Mouse (Mus musculus): ENCODE measurements around the gene Cfl1. TPM values are rescaled to one million over a fixed set of nuclear protein-coding genes. Genes with fewer than 3 reads are reported as not detected.

Cfl1 gene
- 2,274 and 2,378 TPM in 2 replicates for polyA plus RNA-seq (2015; fragmentation: Nextera tagmentation; extraction: Ambion mirVana)

- peak within 1 kb of the TSS; percentile 99 for H3K27ac ChIP-seq (ENCODE audit: low read length)
- under 1% methylated on average over 62 of the region's 62 CpGs for WGBS
- ATAC-seq = peak; percentile 49
- peaks cover 32% of the 10 kb centered on the region for H3K4me1 ChIP-seq (ENCODE audit: control insufficient read depth, insufficient read depth, low read length)
- H3K9ac ChIP-seq (ENCODE audit: low read depth, low read length) = peak within 1 kb of the TSS; percentile 97
- H3K4me3 ChIP-seq (ENCODE audit: low read length) = peak within 1 kb of the TSS; percentile 98
- H3K9me3 ChIP-seq (ENCODE audit: control insufficient read depth, low read length) = no peaks in the 10 kb centered on the region
- no peaks in the 10 kb centered on the region for H3K27me3 ChIP-seq (replicated peaks; ENCODE audit: control insufficient read depth, insufficient read depth, low read length)
- H3K36me3 ChIP-seq (ENCODE audit: control insufficient read depth, insufficient read depth, low read length) = peaks cover 19% of the 10 kb centered on the region
- H3K4me2 ChIP-seq (ENCODE audit: low read depth, low read length) = peak within 1 kb of the TSS; percentile 93
Measured at GRCm38 (mm10) chr19:5490313-5490897, at the start of gene Cfl1. TSS of gene Cfl1 (plus strand) at chr19:5490455.

- Histone ChIP-seq H3K27me3 (replicated peaks; ENCODE audit: control insufficient read depth, insufficient read depth, low read length) (peaks cover 18% of the 10 kb centered on the region), H3K4me3 (ENCODE audit: low read length) (no peak overlapping the region), H3K36me3 (ENCODE audit: control insufficient read depth, insufficient read depth, low read length) (no peaks in the 10 kb centered on the region), H3K9me3 (ENCODE audit: control insufficient read depth, low read length) (no peaks in the 10 kb centered on the region), H3K4me2 (ENCODE audit: low read depth, low read length) (no peak overlapping the region), H3K4me1 (ENCODE audit: control insufficient read depth, insufficient read depth, low read length) (peaks cover 10% of the 10 kb centered on the region; the same call in 1 of the 2 replicates), H3K9ac (ENCODE audit: low read depth, low read length) (no peak overlapping the region), H3K27ac (ENCODE audit: low read length) (no peak overlapping the region)
- no peak for ATAC-seq
- WGBS = 62% methylated on average over 9 of the region's 9 CpGs
Measured at GRCm38 (mm10) chr19:5444371-5444908, 45.8 kb upstream of the Cfl1 start.

GRCm38 (mm10) chr19:5444954-5445353 is 45.3 kb upstream of the Cfl1 start:
- no peak for ATAC-seq
- H3K36me3 ChIP-seq (ENCODE audit: control insufficient read depth, insufficient read depth, low read length) = no peaks in the 10 kb centered on the region
- no peak overlapping the region for H3K4me2 ChIP-seq (ENCODE audit: low read depth, low read length)
- H3K4me1 ChIP-seq (ENCODE audit: control insufficient read depth, insufficient read depth, low read length) = peaks cover 10% of the 10 kb centered on the region; the same call in 1 of the 2 replicates
- H3K27ac ChIP-seq (ENCODE audit: low read length) = no peak overlapping the region
- no peak overlapping the region for H3K4me3 ChIP-seq (ENCODE audit: low read length)
- 24% methylated on average over 7 of the region's 7 CpGs for WGBS
- peaks cover 23% of the 10 kb centered on the region for H3K27me3 ChIP-seq (replicated peaks; ENCODE audit: control insufficient read depth, insufficient read depth, low read length)
- H3K9me3 ChIP-seq (ENCODE audit: control insufficient read depth, low read length) = no peaks in the 10 kb centered on the region
- no peak overlapping the region for H3K9ac ChIP-seq (ENCODE audit: low read depth, low read length)

- no peak overlapping the region for H3K27ac ChIP-seq (ENCODE audit: low read length)
- no peak for ATAC-seq
- no peak overlapping the region for H3K4me2 ChIP-seq (ENCODE audit: low read depth, low read length)
- H3K4me3 ChIP-seq (ENCODE audit: low read length) = no peak overlapping the region
- H3K36me3 ChIP-seq (ENCODE audit: control insufficient read depth, insufficient read depth, low read length) = no peaks in the 10 kb centered on the region
- H3K27me3 ChIP-seq (replicated peaks; ENCODE audit: control insufficient read depth, insufficient read depth, low read length) = peaks cover 28% of the 10 kb centered on the region
- H3K9me3 ChIP-seq (ENCODE audit: control insufficient read depth, low read length) = no peaks in the 10 kb centered on the region
- 86% methylated on average over 5 of the region's 5 CpGs for WGBS
- H3K9ac ChIP-seq (ENCODE audit: low read depth, low read length) = no peak overlapping the region
- peaks cover 10% of the 10 kb centered on the region; the same call in 1 of the 2 replicates for H3K4me1 ChIP-seq (ENCODE audit: control insufficient read depth, insufficient read depth, low read length)
Measured at GRCm38 (mm10) chr19:5445747-5446146, 44.5 kb upstream of the Cfl1 start.

GRCm38 (mm10) chr19:5447515-5448353 is 42.5 kb upstream of the Cfl1 start, which contains the start of gene Fosl1:
TSS of gene Fosl1 (plus strand) at chr19:5447547.
- Histone ChIP-seq H3K27ac (ENCODE audit: low read length) (no peak within 1 kb of the TSS), H3K9ac (ENCODE audit: low read depth, low read length) (peak within 1 kb of the TSS; percentile 57), H3K4me1 (ENCODE audit: control insufficient read depth, insufficient read depth, low read length) (peaks cover 10% of the 10 kb centered on the region; the same call in 1 of the 2 replicates), H3K4me2 (ENCODE audit: low read depth, low read length) (peak within 1 kb of the TSS; percentile 98), H3K4me3 (ENCODE audit: low read length) (peak within 1 kb of the TSS; percentile 62), H3K36me3 (ENCODE audit: control insufficient read depth, insufficient read depth, low read length) (no peaks in the 10 kb centered on the region), H3K27me3 (replicated peaks; ENCODE audit: control insufficient read depth, insufficient read depth, low read length) (peaks cover 28% of the 10 kb centered on the region), H3K9me3 (ENCODE audit: control insufficient read depth, low read length) (no peaks in the 10 kb centered on the region)
- ATAC-seq = peak; percentile 78
- under 1% methylated on average over 70 of the region's 70 CpGs for WGBS

- Histone ChIP-seq H3K4me2 (ENCODE audit: low read depth, low read length) (peak overlapping the region; percentile 98), H3K9me3 (ENCODE audit: control insufficient read depth, low read length) (no peaks in the 10 kb centered on the region), H3K4me3 (ENCODE audit: low read length) (peak overlapping the region; percentile 62), H3K36me3 (ENCODE audit: control insufficient read depth, insufficient read depth, low read length) (no peaks in the 10 kb centered on the region), H3K4me1 (ENCODE audit: control insufficient read depth, insufficient read depth, low read length) (peaks cover 10% of the 10 kb centered on the region; the same call in 1 of the 2 replicates), H3K9ac (ENCODE audit: low read depth, low read length) (peak overlapping the region; percentile 57; the same call in 1 of the 2 replicates), H3K27ac (ENCODE audit: low read length) (no peak overlapping the region), H3K27me3 (replicated peaks; ENCODE audit: control insufficient read depth, insufficient read depth, low read length) (peaks cover 28% of the 10 kb centered on the region)
- ATAC-seq = peak; percentile 20; the same call in 1 of the 2 replicates
- WGBS = 6% methylated on average over 36 of the region's 36 CpGs
Measured at GRCm38 (mm10) chr19:5448354-5449150, 41.7 kb upstream of the Cfl1 start.

GRCm38 (mm10) chr19:5449673-5450072 is 40.6 kb upstream of the Cfl1 start:
- H3K9me3 ChIP-seq (ENCODE audit: control insufficient read depth, low read length) = no peaks in the 10 kb centered on the region
- H3K27ac ChIP-seq (ENCODE audit: low read length) = no peak overlapping the region
- no peak overlapping the region for H3K4me2 ChIP-seq (ENCODE audit: low read depth, low read length)
- no peaks in the 10 kb centered on the region; the same call in 1 of the 2 replicates for H3K36me3 ChIP-seq (ENCODE audit: control insufficient read depth, insufficient read depth, low read length)
- no peak for ATAC-seq
- H3K4me1 ChIP-seq (ENCODE audit: control insufficient read depth, insufficient read depth, low read length) = peaks cover 10% of the 10 kb centered on the region
- H3K4me3 ChIP-seq (ENCODE audit: low read length) = no peak overlapping the region
- no peak overlapping the region for H3K9ac ChIP-seq (ENCODE audit: low read depth, low read length)
- 76% methylated on average over 3 of the region's 3 CpGs for WGBS
- peaks cover 28% of the 10 kb centered on the region for H3K27me3 ChIP-seq (replicated peaks; ENCODE audit: control insufficient read depth, insufficient read depth, low read length)

GRCm38 (mm10) chr19:5451766-5452165 is 38.5 kb upstream of the Cfl1 start:
- no peaks in the 10 kb centered on the region for H3K9me3 ChIP-seq (ENCODE audit: control insufficient read depth, low read length)
- 80% methylated on average over 6 of the region's 6 CpGs for WGBS
- H3K27ac ChIP-seq (ENCODE audit: low read length) = no peak overlapping the region
- no peak overlapping the region for H3K9ac ChIP-seq (ENCODE audit: low read depth, low read length)
- ATAC-seq = no peak
- H3K4me1 ChIP-seq (ENCODE audit: control insufficient read depth, insufficient read depth, low read length) = peaks cover 30% of the 10 kb centered on the region
- H3K4me3 ChIP-seq (ENCODE audit: low read length) = no peak overlapping the region
- H3K27me3 ChIP-seq (replicated peaks; ENCODE audit: control insufficient read depth, insufficient read depth, low read length) = peaks cover 28% of the 10 kb centered on the region
- no peak overlapping the region for H3K4me2 ChIP-seq (ENCODE audit: low read depth, low read length)
- no peaks in the 10 kb centered on the region; the same call in 1 of the 2 replicates for H3K36me3 ChIP-seq (ENCODE audit: control insufficient read depth, insufficient read depth, low read length)
